Mouse (Mus musculus) stomach, embryonic 16.5 days (tissue): ENCODE measurements around the gene Tnfsf13. TPM values are rescaled to one million over a fixed set of nuclear protein-coding genes. Genes with fewer than 3 reads are reported as not detected.

Experiments
- ATAC-seq: fragments of 200-750 bp; cut with Nextera tagmentation; 2 replicates; pipeline ENCODE4 v1.8.0; 2017; ENCODE audit warnings: moderate number of reproducible peaks, moderate TSS enrichment; ENCODE audit not compliant: insufficient read depth, low FRiP score
- H3K27ac ChIP-seq: fragments of 300-500 bp; sonication (generic); 2 replicates; pipeline ENCODE4 v1.5.1; 2014; ENCODE audit warnings: low read length
- H3K27me3 ChIP-seq: fragments of 300-500 bp; sonication (generic); 2 replicates; pipeline ENCODE4 v1.6.1; 2014; ENCODE audit warnings: low read length, control low read depth, mixed read lengths; ENCODE audit not compliant: control insufficient read depth, insufficient read depth
- H3K36me3 ChIP-seq: fragments of 300-500 bp; sonication (generic); 2 replicates; pipeline ENCODE4 v1.6.1; 2014; ENCODE audit warnings: low read length; ENCODE audit not compliant: control insufficient read depth, insufficient read depth
- H3K4me1 ChIP-seq: fragments of 300-500 bp; sonication (generic); 2 replicates; pipeline ENCODE4 v1.6.1; 2014; ENCODE audit warnings: low read length, control low read depth, mixed read lengths; ENCODE audit not compliant: control insufficient read depth, insufficient read depth
- H3K4me2 ChIP-seq: fragments of 300-500 bp; sonication (generic); 2 replicates; pipeline ENCODE4 v1.6.1; 2014; ENCODE audit warnings: low read depth, low read length, mixed read lengths
- H3K4me3 ChIP-seq: fragments of 300-500 bp; sonication (generic); replicated peaks from 2 replicates; pipeline ENCODE4 v1.5.1; 2014; ENCODE audit warnings: mild to moderate bottlenecking, low read length
- H3K9ac ChIP-seq: fragments of 300-500 bp; sonication (generic); 2 replicates; pipeline ENCODE4 v1.6.1; 2014; ENCODE audit warnings: low read length
- H3K9me3 ChIP-seq: fragments of 300-500 bp; sonication (generic); replicated peaks from 2 replicates; pipeline ENCODE4 v1.6.1; 2016; ENCODE audit warnings: low read length, control low read depth; ENCODE audit not compliant: control insufficient read depth
- WGBS: fragments of 180-500 bp; shearing (Covaris S2); extraction: QIAGEN DNeasy Blood & Tissue Kit; methylation state at CpG from one replicate; pipeline ENCODE4 v1.1.7; 2014; 5-methylcytosine and 5-hydroxymethylcytosine counted together
- microRNA counts: library from miRNA; unstranded; fragments of <30 nt; microRNA quantifications from one replicate; lab custom pipeline; 2016
- microRNA-seq: library from miRNA; unstranded; fragments of <30 nt; microRNA quantifications from one replicate; pipeline ENCODE4, GENCODE M21; 2016
- polyA plus RNA-seq: library from polyadenylated mRNA; unstranded; fragments of >200 nt; fragmentation: Nextera tagmentation; extraction: Ambion mirVana; gene quantifications from 2 replicates; pipeline ENCODE4 v1.2.1, GENCODE M21; 2015

Tnfsf13 gene
- polyA plus RNA-seq, 1 experiment from 2014 or later: 0.59 TPM

DNA sequence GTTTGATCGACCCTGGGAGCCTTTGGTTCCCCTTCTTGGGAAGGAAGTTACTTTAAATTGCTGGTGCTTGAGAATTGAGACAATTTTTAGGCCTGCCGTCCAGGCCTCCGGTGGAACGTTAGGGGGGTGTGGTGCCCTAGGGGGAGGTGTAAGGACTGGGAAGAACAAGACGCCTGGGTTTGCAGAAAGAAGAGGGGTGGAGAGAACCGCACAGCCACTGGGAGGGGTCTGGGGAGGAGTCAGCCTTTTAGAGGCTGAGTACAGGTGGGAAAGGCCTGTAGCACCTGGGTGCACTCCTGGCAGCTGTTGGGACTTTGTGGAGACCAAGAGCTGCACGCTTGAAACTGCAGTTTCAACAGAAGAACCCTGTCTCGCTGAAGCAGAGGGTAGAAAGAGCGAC, 30.8 kb downstream of the Tnfsf13 start:
- WGBS: 34% methylated on average over 9 of the region's 9 CpGs
- Histone ChIP-seq H3K27me3 (no peaks in the 10 kb centered on the region), H3K4me3 (peak overlapping the region; percentile 24; the same call in 1 of the 2 replicates), H3K36me3 (peaks cover 18% of the 10 kb centered on the region; the same call in 1 of the 2 replicates), H3K9ac (peak overlapping the region; percentile 61), H3K9me3 (no peaks in the 10 kb centered on the region), H3K27ac (peak overlapping the region; percentile 76), H3K4me2 (peak overlapping the region; percentile 47; the same call in 1 of the 2 replicates), H3K4me1 (peaks cover 27% of the 10 kb centered on the region)
- 0 out of 2 replicates have a peak, but pooled peaks have one; percentile 5 for ATAC-seq

DNA sequence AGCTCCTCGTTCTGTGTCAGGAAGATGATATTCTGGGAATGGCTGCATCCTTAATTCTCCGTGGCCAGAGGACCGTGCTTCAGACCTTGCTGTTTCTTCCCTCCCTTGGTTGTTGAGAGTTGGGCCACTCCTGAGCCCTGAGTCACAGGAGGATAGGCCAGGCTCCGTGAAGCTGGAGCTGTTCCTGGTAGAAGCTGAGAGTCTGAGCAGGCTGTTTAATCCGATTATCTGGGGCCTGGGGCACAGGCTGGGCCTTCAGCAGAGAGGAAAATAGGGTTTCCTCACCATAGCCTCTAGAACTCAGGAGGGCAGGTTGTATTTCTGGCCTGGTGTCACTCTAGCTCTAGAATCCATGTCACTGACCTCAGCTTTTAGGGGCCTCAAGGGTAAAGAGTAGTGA, 32.2 kb downstream of the Tnfsf13 start:
- no peak overlapping the region for H3K4me2 ChIP-seq
- peaks cover 24% of the 10 kb centered on the region; the same call in 1 of the 2 replicates for H3K36me3 ChIP-seq
- 0 out of 2 replicates have a peak overlapping the region, but pooled peaks have one; percentile 9 for H3K9ac ChIP-seq
- H3K4me1 ChIP-seq: peaks cover 27% of the 10 kb centered on the region
- no peak overlapping the region for H3K4me3 ChIP-seq
- WGBS: 72% methylated on average over 5 of the region's 5 CpGs
- no peaks in the 10 kb centered on the region for H3K27me3 ChIP-seq
- ATAC-seq: no peak
- no peak overlapping the region for H3K27ac ChIP-seq
- no peaks in the 10 kb centered on the region for H3K9me3 ChIP-seq

DNA sequence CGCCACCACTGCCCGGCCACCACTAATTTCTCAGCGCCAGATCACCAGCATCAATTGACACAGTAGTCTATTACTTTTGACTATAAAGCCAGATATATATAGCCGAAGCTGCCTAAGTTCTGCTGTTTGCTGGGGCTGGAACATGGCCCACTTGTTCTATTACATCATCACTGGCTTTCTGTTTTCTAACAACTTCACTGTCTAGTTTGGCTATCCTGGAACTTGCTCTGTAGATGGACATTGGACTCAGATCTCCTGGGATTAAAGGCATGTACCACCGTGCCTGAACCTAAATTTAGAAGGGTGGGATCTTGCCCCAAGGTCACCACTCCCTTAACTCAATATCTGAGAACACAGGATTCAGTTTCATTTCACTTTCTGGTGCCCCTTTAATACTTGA, 39.7 kb downstream of the Tnfsf13 start:
- no peak overlapping the region for H3K9ac ChIP-seq
- no peaks in the 10 kb centered on the region for H3K9me3 ChIP-seq
- 89% methylated on average over 5 of the region's 5 CpGs for WGBS
- H3K27me3 ChIP-seq: no peaks in the 10 kb centered on the region
- no peak for ATAC-seq
- no peaks in the 10 kb centered on the region for H3K4me1 ChIP-seq
- peaks cover 53% of the 10 kb centered on the region for H3K36me3 ChIP-seq
- no peak overlapping the region for H3K4me2 ChIP-seq
- no peak overlapping the region for H3K27ac ChIP-seq
- H3K4me3 ChIP-seq: no peak overlapping the region

DNA sequence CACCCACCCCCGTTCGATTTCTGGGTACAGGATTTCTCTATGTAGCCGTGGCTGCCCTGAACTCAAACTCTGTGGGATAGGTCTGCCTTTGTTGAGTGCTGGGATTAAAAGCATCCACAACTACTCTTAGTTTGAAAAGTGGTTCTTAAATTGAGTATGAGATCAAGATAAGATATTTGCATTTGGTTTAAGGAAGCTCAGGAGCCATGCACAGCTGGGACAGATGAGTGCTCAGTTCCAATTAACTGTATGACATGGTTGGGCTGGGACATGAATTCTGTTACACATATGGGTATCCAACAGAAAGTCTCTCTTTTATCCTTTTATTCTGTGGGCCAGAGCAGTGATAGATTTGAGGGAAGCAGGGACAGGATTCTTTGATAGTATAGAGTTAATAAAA, 50.1 kb downstream of the Tnfsf13 start:
- Histone ChIP-seq H3K4me2 (peak overlapping the region; percentile 23; the same call in 1 of the 2 replicates), H3K9ac (no peak overlapping the region), H3K9me3 (no peaks in the 10 kb centered on the region), H3K4me1 (peaks cover 13% of the 10 kb centered on the region), H3K27me3 (no peaks in the 10 kb centered on the region), H3K36me3 (no peaks in the 10 kb centered on the region), H3K4me3 (no peak overlapping the region), H3K27ac (no peak overlapping the region)
- ATAC-seq: no peak
- WGBS: 73% methylated on average over 3 of the region's 3 CpGs

DNA sequence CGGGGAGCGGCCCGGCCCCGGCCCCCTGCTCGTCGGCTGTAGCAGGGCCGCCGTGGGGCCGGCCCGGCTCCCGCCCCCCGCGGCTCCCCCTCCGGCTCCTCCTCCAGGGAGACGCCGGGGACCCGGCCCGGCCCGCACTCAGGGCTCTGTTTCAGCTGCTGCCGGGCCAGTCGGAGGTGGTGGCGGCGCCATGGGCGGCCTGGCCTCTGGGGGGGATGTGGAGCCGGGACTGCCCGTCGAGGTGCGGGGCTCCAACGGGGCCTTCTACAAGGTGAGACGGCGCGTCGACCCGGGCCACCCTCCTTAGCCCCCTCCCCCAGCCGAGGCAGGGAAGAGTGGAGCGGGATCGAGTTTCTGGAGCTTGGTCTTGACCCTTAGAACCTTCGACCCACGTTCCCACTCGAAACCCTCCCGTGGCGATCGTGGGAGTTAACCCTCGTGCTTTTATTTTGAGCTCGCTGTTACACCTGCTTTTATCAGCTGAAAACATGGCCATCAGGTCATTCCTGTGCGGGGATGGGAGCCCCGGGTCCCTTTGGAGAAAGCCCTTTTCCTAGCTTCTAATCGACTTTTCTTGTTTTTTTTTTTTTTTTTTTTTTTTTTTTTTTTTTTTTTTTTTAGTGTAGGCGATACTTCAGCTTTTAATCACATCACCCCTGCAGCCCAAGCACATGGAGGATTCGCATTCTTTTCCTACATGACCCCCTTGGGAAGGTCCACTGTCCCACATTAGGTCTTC, 52.3 kb downstream of the Tnfsf13 start:
- WGBS: 1% methylated on average over 43 of the region's 50 CpGs
- Histone ChIP-seq H3K27me3 (no peaks in the 10 kb centered on the region), H3K36me3 (no peaks in the 10 kb centered on the region), H3K4me2 (peak overlapping the region; percentile 73), H3K27ac (peak overlapping the region; percentile 97), H3K9ac (peak overlapping the region; percentile 99), H3K4me1 (peaks cover 13% of the 10 kb centered on the region), H3K9me3 (no peaks in the 10 kb centered on the region), H3K4me3 (peak overlapping the region; percentile 98)
- peak; percentile 70 for ATAC-seq

MicroRNA genes within 50 kb of the gene (microRNA counts, 519-probe panel; counts per million panel counts)
- not detected for microRNA mmu-miR-1934 (lab: Ali Mortazavi, UCI)
- 2,797 counts per million, percentile 64 among the panel's probes with 10 or more counts for microRNA mmu-miR-467f (lab: Ali Mortazavi, UCI)

Small RNAs within 50 kb of the gene (microRNA-seq; reads per million reads assigned to microRNA genes)
- gene Mir1934 (2.8 reads per million, percentile 15 among the genes with 10 or more reads in this experiment), gene Mir467f (not detected)

Other genes starting within 250 kb of the Tnfsf13 start
- gene Dnah2, start 136.7 kb downstream of the Tnfsf13 start, polyA plus RNA-seq: 0.54 and 0.69 TPM in 2 replicates
- 7.2 and 7.3 TPM in 2 replicates for gene Efnb3, start 125.6 kb downstream of the Tnfsf13 start, polyA plus RNA-seq
- 19.3 and 21.6 TPM in 2 replicates for gene Wrap53, start 105.5 kb downstream of the Tnfsf13 start, polyA plus RNA-seq
- 118 and 120 TPM in 2 replicates for gene Trp53, start 105.4 kb downstream of the Tnfsf13 start, polyA plus RNA-seq
- gene Atp1b2, start 79.8 kb downstream of the Tnfsf13 start, polyA plus RNA-seq: 9.5 and 10.4 TPM in 2 replicates
- 1.3 and 2.2 TPM in 2 replicates for gene Shbg, start 67.9 kb downstream of the Tnfsf13 start, polyA plus RNA-seq
- gene Sat2, start 63.8 kb downstream of the Tnfsf13 start, polyA plus RNA-seq: 18.1 and 19.6 TPM in 2 replicates
- gene Fxr2, start 52.8 kb downstream of the Tnfsf13 start, polyA plus RNA-seq: 20.9 and 22.1 TPM in 2 replicates
- 7.7 and 7.9 TPM in 2 replicates for gene Sox15, start 30.5 kb downstream of the Tnfsf13 start, polyA plus RNA-seq
- gene Mpdu1, start 23.1 kb downstream of the Tnfsf13 start, polyA plus RNA-seq: 67.7 and 68.8 TPM in 2 replicates
- gene Cd68, start 19.6 kb downstream of the Tnfsf13 start, polyA plus RNA-seq: 18.9 and 19.6 TPM in 2 replicates
- gene Eif4a1, start 13.4 kb downstream of the Tnfsf13 start, polyA plus RNA-seq: 454 and 462 TPM in 2 replicates
- gene Senp3, start 3.7 kb downstream of the Tnfsf13 start, polyA plus RNA-seq: 66.3 and 68.5 TPM in 2 replicates
- 8.8 and 9.6 TPM in 2 replicates for gene Tnfsf12, start 10.1 kb upstream of the Tnfsf13 start, polyA plus RNA-seq
- gene Tnfsfm13, start 10.3 kb upstream of the Tnfsf13 start, polyA plus RNA-seq: 2.9 and 4.2 TPM in 2 replicates
- 17.7 and 20.6 TPM in 2 replicates for gene Polr2a, start 72.9 kb upstream of the Tnfsf13 start, polyA plus RNA-seq
- gene Slc35g3, start 76.2 kb upstream of the Tnfsf13 start, polyA plus RNA-seq: 0.17 TPM in 1 of 2 replicates, not detected in the other
- 3.4 TPM in 2 replicates for gene Zbtb4, start 80.1 kb upstream of the Tnfsf13 start, polyA plus RNA-seq
- 5.3 and 10.3 TPM in 2 replicates for gene Chrnb1, start 110.2 kb upstream of the Tnfsf13 start, polyA plus RNA-seq
- 1.8 and 2.5 TPM in 2 replicates for gene Fgf11, start 116.1 kb upstream of the Tnfsf13 start, polyA plus RNA-seq
- 14.2 and 15.0 TPM in 2 replicates for gene Tmem102, start 119.8 kb upstream of the Tnfsf13 start, polyA plus RNA-seq
- 0.03 TPM in 1 of 2 replicates, not detected in the other for gene Gm39566, start 129.5 kb upstream of the Tnfsf13 start, polyA plus RNA-seq
- gene Spem2, start 132.7 kb upstream of the Tnfsf13 start, polyA plus RNA-seq: not detected in 2 replicates
- not detected in 2 replicates for gene Spem1, start 136.4 kb upstream of the Tnfsf13 start, polyA plus RNA-seq
- 5.3 and 6.4 TPM in 2 replicates for gene Nlgn2, start 152.0 kb upstream of the Tnfsf13 start, polyA plus RNA-seq
- gene Tmem256, start 152.7 kb upstream of the Tnfsf13 start, polyA plus RNA-seq: 377 and 401 TPM in 2 replicates
- 85.1 and 98.5 TPM in 2 replicates for gene Plscr3, start 160.6 kb upstream of the Tnfsf13 start, polyA plus RNA-seq
- 15.3 and 19.1 TPM in 2 replicates for gene Tnk1, start 172.9 kb upstream of the Tnfsf13 start, polyA plus RNA-seq
- not detected in 2 replicates for gene Tmem95, start 192.2 kb upstream of the Tnfsf13 start, polyA plus RNA-seq
- 15.1 and 24.7 TPM in 2 replicates for gene Kctd11, start 195.6 kb upstream of the Tnfsf13 start, polyA plus RNA-seq
- gene Acap1, start 209.8 kb upstream of the Tnfsf13 start, polyA plus RNA-seq: 4.0 and 5.1 TPM in 2 replicates
- gene 2810408A11Rik, start 215.2 kb upstream of the Tnfsf13 start, polyA plus RNA-seq: 4.9 TPM in 2 replicates
- 7.5 TPM in 2 replicates for gene Neurl4, start 215.3 kb upstream of the Tnfsf13 start, polyA plus RNA-seq
- 61.6 and 63.4 TPM in 2 replicates for gene Gps2, start 228.1 kb upstream of the Tnfsf13 start, polyA plus RNA-seq
- gene Eif5a, start 236.2 kb upstream of the Tnfsf13 start, polyA plus RNA-seq: 1,516 and 1,535 TPM in 2 replicates